Mouse (Mus musculus): ENCODE data around the gene Hdac1.

- TF ChIP-seq CTCF (IDR thresholded peaks at IDR 0.05; ENCODE audit: extremely low read depth, insufficient read depth, low read length) (no peak), POLR2A (IDR thresholded peaks at IDR 0.05; ENCODE audit: extremely low read depth, insufficient read depth, low read length) (no peak)
Measured at GRCm38 (mm10) chr4:129508237-129508515, 34.3 kb downstream of the Hdac1 start.
